Mouse (Mus musculus) midbrain, embryonic 10.5 days (tissue): ENCODE data around the gene Armc7. TPM values are rescaled to one million over a fixed set of nuclear protein-coding genes. Genes with fewer than 3 reads are reported as not detected.

Experiments
- microRNA-seq: library from miRNA; unstranded; fragments of <30 nt; microRNA quantifications from one replicate; pipeline ENCODE4, GENCODE M21; 2017
- polyA plus RNA-seq: library from polyadenylated mRNA; unstranded; fragments of >200 nt; fragmentation: Nextera tagmentation; extraction: Ambion mirVana; gene quantifications from 2 replicates; pipeline ENCODE4 v1.2.1, GENCODE M21; 2016

Gene Armc7
- polyA plus RNA-seq, 1 experiment from 2014 or later, result 6.6 TPM

Small RNA genes lying within 50 kb of the gene (microRNA-seq; reads per million reads assigned to microRNA genes)
- gene Mir3968, result 1.2 reads per million

Other genes starting within 250 kb of the Armc7 start
- gene Grin2c, start 208.4 kb upstream of the Armc7 start, polyA plus RNA-seq, result 0.02 and 0.06 TPM in 2 replicates
- 16.7 and 19.8 TPM in 2 replicates for gene Fdxr, start 198.6 kb upstream of the Armc7 start, polyA plus RNA-seq
- 0.22 and 0.37 TPM in 2 replicates for gene Fads6, start 178.0 kb upstream of the Armc7 start, polyA plus RNA-seq
- not detected in 2 replicates for gene Otop2, start 168.5 kb upstream of the Armc7 start, polyA plus RNA-seq
- not detected in 2 replicates for gene Ush1g, start 153.6 kb upstream of the Armc7 start, polyA plus RNA-seq
- gene Otop3, start 140.9 kb upstream of the Armc7 start, polyA plus RNA-seq, result 0.37 and 0.42 TPM in 2 replicates
- 12.1 and 18.1 TPM in 2 replicates for gene Hid1, start 107.9 kb upstream of the Armc7 start, polyA plus RNA-seq
- gene Cdr2l, start 93.8 kb upstream of the Armc7 start, polyA plus RNA-seq, result 16.1 and 19.7 TPM in 2 replicates
- 256 and 270 TPM in 2 replicates for gene Mrpl58, start 71.9 kb upstream of the Armc7 start, polyA plus RNA-seq
- 926 and 929 TPM in 2 replicates for gene Atp5h, start 55.7 kb upstream of the Armc7 start, polyA plus RNA-seq
- 9.9 and 18.8 TPM in 2 replicates for gene Kctd2, start 55.5 kb upstream of the Armc7 start, polyA plus RNA-seq
- 0.14 and 0.15 TPM in 2 replicates for gene Trim80, start 35.1 kb upstream of the Armc7 start, polyA plus RNA-seq
- gene Slc16a5, start 13.2 kb upstream of the Armc7 start, polyA plus RNA-seq, result 0.11 and 0.17 TPM in 2 replicates
- gene Nt5c, start 16.2 kb downstream of the Armc7 start, polyA plus RNA-seq, result 87.7 and 89.7 TPM in 2 replicates
- gene Jpt1, start 38.7 kb downstream of the Armc7 start, polyA plus RNA-seq, result 780 and 877 TPM in 2 replicates
- 1,440 and 1,519 TPM in 2 replicates for gene Sumo2, start 60.6 kb downstream of the Armc7 start, polyA plus RNA-seq
- 229 and 265 TPM in 2 replicates for gene Nup85, start 88.8 kb downstream of the Armc7 start, polyA plus RNA-seq
- gene Mrps7, start 128.3 kb downstream of the Armc7 start, polyA plus RNA-seq, result 106 and 107 TPM in 2 replicates
- gene Gga3, start 128.4 kb downstream of the Armc7 start, polyA plus RNA-seq, result 34.1 and 35.4 TPM in 2 replicates
- 18.5 and 20.6 TPM in 2 replicates for gene Mif4gd, start 137.3 kb downstream of the Armc7 start, polyA plus RNA-seq
- gene Slc25a19, start 152.6 kb downstream of the Armc7 start, polyA plus RNA-seq, result 24.9 and 25.8 TPM in 2 replicates
- gene Grb2, start 232.9 kb downstream of the Armc7 start, polyA plus RNA-seq, result 81.7 and 88.3 TPM in 2 replicates